Mouse (Mus musculus): ENCODE measurements around the gene Mfsd2a.

GRCm38 (mm10) chr4:122949096-122949495 is 11.9 kb downstream of the Mfsd2a start:
- TF ChIP-seq CTCF (IDR thresholded peaks at IDR 0.05) (no peak), EP300 (IDR thresholded peaks at IDR 0.05) (no peak)
